Mouse (Mus musculus): ENCODE measurements around the gene Btbd16. TPM values are rescaled to one million over a fixed set of nuclear protein-coding genes. Genes with fewer than 3 reads are reported as not detected.

Btbd16 gene
- polyA plus RNA-seq, 1 experiment from 2014 or later: 0.08 TPM

Other genes starting within 250 kb of the Btbd16 start
- gene Nsmce4a, start 201.0 kb upstream of the Btbd16 start, polyA plus RNA-seq (2015; fragmentation: Nextera tagmentation; extraction: Ambion mirVana): 123 and 132 TPM in 2 replicates
- 45.0 and 47.0 TPM in 2 replicates for gene Tacc2, start 196.6 kb upstream of the Btbd16 start, polyA plus RNA-seq (2015; fragmentation: Nextera tagmentation; extraction: Ambion mirVana)
- 55.2 and 56.5 TPM in 2 replicates for gene Plekha1, start 91.7 kb downstream of the Btbd16 start, polyA plus RNA-seq (2015; fragmentation: Nextera tagmentation; extraction: Ambion mirVana)
- 63.4 and 65.6 TPM in 2 replicates for gene Htra1, start 162.0 kb downstream of the Btbd16 start, polyA plus RNA-seq (2015; fragmentation: Nextera tagmentation; extraction: Ambion mirVana)